Mouse (Mus musculus): ENCODE measurements around the gene Ankrd31. TPM values are rescaled to one million over a fixed set of nuclear protein-coding genes. Genes with fewer than 3 reads are reported as not detected.
"Not testable (repeated sequence)": the region's sequence is repeated elsewhere in the genome, so short reads cannot be mapped to it uniquely, and the experiment has no call there.

The Ankrd31 gene
- polyA plus RNA-seq, 1 experiment from 2014 or later, result 0.04 TPM

DNA sequence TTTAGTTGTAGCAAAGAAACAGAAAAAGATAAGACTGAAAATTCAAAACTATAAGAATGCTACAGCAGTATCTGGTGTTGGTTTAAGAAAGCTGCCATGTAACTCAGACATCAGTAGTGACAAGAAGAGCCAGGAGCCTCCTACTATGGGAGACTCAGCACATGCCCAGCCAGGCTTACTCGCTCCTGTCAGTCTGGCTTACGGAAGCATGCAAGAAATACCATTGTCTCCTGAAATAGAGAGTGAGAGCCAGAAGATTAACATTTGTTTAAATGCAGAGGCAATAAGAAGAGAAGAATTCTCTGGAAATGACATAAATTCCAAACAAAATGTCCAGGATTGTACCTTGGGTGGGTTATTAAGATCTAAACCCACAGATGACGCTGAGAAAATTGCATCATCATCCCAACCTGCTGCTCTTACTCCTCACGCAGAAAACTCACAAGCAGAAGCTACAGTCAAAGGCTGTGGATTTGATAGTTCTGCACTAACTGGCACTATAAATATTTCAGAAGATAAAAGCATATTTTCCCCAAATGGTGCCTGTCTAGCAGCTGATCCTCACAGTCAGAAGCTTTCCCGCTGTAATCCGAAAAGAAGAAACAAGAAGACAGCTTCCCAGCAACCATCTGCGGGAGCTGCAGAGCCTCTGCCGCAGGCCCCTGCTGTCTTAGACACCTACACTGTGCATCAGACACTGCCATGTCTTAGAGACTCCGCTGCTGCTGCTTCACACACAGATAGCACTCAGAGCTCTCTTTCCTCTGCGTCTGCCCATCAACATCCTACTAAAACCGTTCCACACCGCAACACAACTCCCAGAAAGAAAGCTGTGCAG lies 130.4 kb downstream of the Ankrd31 start:
- H3K4me3 ChIP-seq (ENCODE audit: low read depth, low read length), result no peak overlapping the region
- WGBS, result 76% methylated on average over 12 of the region's 12 CpGs
- H3K27me3 ChIP-seq (replicated peaks; ENCODE audit: control insufficient read depth, insufficient read depth, low read length), result no peaks in the 10 kb centered on the region
- no peak overlapping the region for H3K4me2 ChIP-seq (replicated peaks; ENCODE audit: low read depth)
- H3K27ac ChIP-seq (ENCODE audit: low read depth, low read length), result no peak overlapping the region
- H3K9ac ChIP-seq (ENCODE audit: low read depth, low read length), result no peak overlapping the region
- H3K4me1 ChIP-seq (replicated peaks; ENCODE audit: control insufficient read depth, insufficient read depth, low read length), result no peaks in the 10 kb centered on the region
- TF ChIP-seq CTCF (IDR thresholded peaks at IDR 0.05; ENCODE audit: low read depth), result no peak
- ATAC-seq, result no peak
- no peaks in the 10 kb centered on the region for H3K9me3 ChIP-seq (ENCODE audit: control insufficient read depth)
- H3K36me3 ChIP-seq (ENCODE audit: control insufficient read depth, insufficient read depth), result no peaks in the 10 kb centered on the region

- H3K9ac ChIP-seq (ENCODE audit: low read depth, low read length), result no peak overlapping the region
- H3K4me2 ChIP-seq (replicated peaks; ENCODE audit: low read depth), result no peak overlapping the region
- no peaks in the 10 kb centered on the region for H3K27me3 ChIP-seq (replicated peaks; ENCODE audit: control insufficient read depth, insufficient read depth, low read length)
- 50% methylated on average over 1 of the region's 1 CpGs for WGBS
- H3K4me1 ChIP-seq (replicated peaks; ENCODE audit: control insufficient read depth, insufficient read depth, low read length), result no peaks in the 10 kb centered on the region
- no peak for TF ChIP-seq CTCF (IDR thresholded peaks at IDR 0.05; ENCODE audit: low read depth)
- ATAC-seq, result no peak
- H3K4me3 ChIP-seq (ENCODE audit: low read depth, low read length), result no peak overlapping the region
- H3K36me3 ChIP-seq (ENCODE audit: control insufficient read depth, insufficient read depth), result no peaks in the 10 kb centered on the region
- H3K9me3 ChIP-seq (ENCODE audit: control insufficient read depth), result no peaks in the 10 kb centered on the region
- H3K27ac ChIP-seq (ENCODE audit: low read depth, low read length), result no peak overlapping the region
Observed at GRCm38 (mm10) chr13:96884534-96884933, 136.5 kb downstream of the Ankrd31 start.

DNA sequence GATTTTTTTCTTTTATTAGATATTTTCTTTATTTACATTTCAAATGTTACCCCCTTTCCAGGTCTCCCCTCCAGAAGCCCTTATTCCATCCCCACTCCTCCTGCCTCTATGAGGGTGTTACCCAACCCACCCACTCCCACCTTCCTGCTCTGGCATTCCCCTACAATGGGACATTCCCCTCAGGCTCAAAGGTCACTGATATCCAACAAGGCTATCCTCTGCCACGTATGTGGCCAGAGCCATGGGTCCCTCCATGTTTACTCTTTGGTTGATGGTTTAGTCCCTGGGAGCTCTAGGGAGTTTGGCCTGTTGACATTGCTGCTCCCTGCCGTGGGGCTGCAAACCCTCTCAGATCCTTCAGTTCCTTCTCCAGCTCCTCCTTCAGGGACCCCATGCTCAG lies 141.9 kb downstream of the Ankrd31 start:
- ATAC-seq, result no peak
- 13% methylated on average over 2 of the region's 2 CpGs for WGBS

DNA sequence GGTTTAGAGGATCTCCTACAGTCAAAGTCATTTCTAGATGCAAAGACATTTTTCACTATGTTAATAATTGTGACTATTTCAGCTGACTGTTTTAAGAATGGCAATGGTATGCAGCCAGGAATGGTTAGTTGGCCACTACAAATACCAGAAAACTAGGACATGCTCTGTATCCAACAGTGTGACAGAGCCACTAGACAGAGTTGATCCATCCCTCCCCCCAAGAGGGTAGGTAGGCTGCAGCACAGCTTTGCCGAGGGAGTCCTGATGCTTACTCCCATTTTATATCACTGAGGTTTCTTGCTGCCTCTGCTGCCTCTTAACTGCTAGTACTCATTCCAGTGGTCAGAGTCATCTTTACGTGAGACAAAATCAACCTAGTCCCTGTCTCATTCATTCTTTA lies 147.1 kb downstream of the Ankrd31 start:
- Histone ChIP-seq H3K4me2 (replicated peaks; ENCODE audit: low read depth) (no peak overlapping the region), H3K27me3 (replicated peaks; ENCODE audit: control insufficient read depth, insufficient read depth, low read length) (no peaks in the 10 kb centered on the region), H3K27ac (ENCODE audit: low read depth, low read length) (no peak overlapping the region), H3K9me3 (ENCODE audit: control insufficient read depth) (no peaks in the 10 kb centered on the region), H3K36me3 (ENCODE audit: control insufficient read depth, insufficient read depth) (no peaks in the 10 kb centered on the region), H3K4me1 (replicated peaks; ENCODE audit: control insufficient read depth, insufficient read depth, low read length) (no peaks in the 10 kb centered on the region), H3K4me3 (ENCODE audit: low read depth, low read length) (no peak overlapping the region), H3K9ac (ENCODE audit: low read depth, low read length) (no peak overlapping the region)
- no peak for TF ChIP-seq CTCF (IDR thresholded peaks at IDR 0.05; ENCODE audit: low read depth)
- no peak for ATAC-seq
- WGBS, result 75% methylated on average over 2 of the region's 2 CpGs

More for the DNA sequence above, 141.9 kb downstream of the Ankrd31 start:
- H3K4me3 ChIP-seq (ENCODE audit: low read depth, low read length), result no peak overlapping the region
- no peaks in the 10 kb centered on the region for H3K4me1 ChIP-seq (replicated peaks; ENCODE audit: control insufficient read depth, insufficient read depth, low read length)
- no peak overlapping the region for H3K9ac ChIP-seq (ENCODE audit: low read depth, low read length)
- no peak overlapping the region for H3K4me2 ChIP-seq (replicated peaks; ENCODE audit: low read depth)
- no peaks in the 10 kb centered on the region for H3K9me3 ChIP-seq (ENCODE audit: control insufficient read depth)
- H3K27me3 ChIP-seq (replicated peaks; ENCODE audit: control insufficient read depth, insufficient read depth, low read length), result no peaks in the 10 kb centered on the region
- H3K36me3 ChIP-seq (ENCODE audit: control insufficient read depth, insufficient read depth), result no peaks in the 10 kb centered on the region
- H3K27ac ChIP-seq (ENCODE audit: low read depth, low read length), result no peak overlapping the region
- TF ChIP-seq CTCF (IDR thresholded peaks at IDR 0.05; ENCODE audit: low read depth), result no peak

GRCm38 (mm10) chr13:96906717-96907116 lies 158.6 kb downstream of the Ankrd31 start:
- H3K9me3 ChIP-seq (ENCODE audit: control insufficient read depth), result no peaks in the 10 kb centered on the region
- H3K27me3 ChIP-seq (replicated peaks; ENCODE audit: control insufficient read depth, insufficient read depth, low read length), result no peaks in the 10 kb centered on the region
- H3K4me1 ChIP-seq (replicated peaks; ENCODE audit: control insufficient read depth, insufficient read depth, low read length), result no peaks in the 10 kb centered on the region
- WGBS, result 61% methylated on average over 3 of the region's 3 CpGs
- no peaks in the 10 kb centered on the region for H3K36me3 ChIP-seq (ENCODE audit: control insufficient read depth, insufficient read depth)
- ATAC-seq, result no peak
- no peak overlapping the region for H3K27ac ChIP-seq (ENCODE audit: low read depth, low read length)
- H3K9ac ChIP-seq (ENCODE audit: low read depth, low read length), result no peak overlapping the region
- no peak for TF ChIP-seq CTCF (IDR thresholded peaks at IDR 0.05; ENCODE audit: low read depth)
- H3K4me2 ChIP-seq (replicated peaks; ENCODE audit: low read depth), result no peak overlapping the region
- H3K4me3 ChIP-seq (ENCODE audit: low read depth, low read length), result no peak overlapping the region

DNA sequence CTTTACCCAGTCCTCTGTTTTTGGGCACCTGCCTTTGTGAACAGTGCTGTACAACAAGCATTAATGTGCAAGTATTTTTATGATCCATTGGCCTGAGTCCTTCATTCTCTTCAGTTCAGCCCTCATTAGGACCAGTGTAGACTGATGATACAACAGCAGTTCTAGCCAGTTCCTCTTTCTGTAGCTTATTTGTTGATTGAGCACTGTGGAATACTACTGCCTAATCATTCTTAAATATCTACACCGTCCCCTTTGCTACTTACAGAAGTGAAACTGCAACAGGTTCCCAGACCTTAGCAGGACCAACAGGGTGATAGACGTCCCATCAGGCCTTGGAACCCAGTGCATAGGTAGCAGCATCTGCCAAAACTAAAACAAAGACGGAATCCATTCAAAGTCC lies 163.1 kb downstream of the Ankrd31 start:
- TF ChIP-seq CTCF (IDR thresholded peaks at IDR 0.05; ENCODE audit: low read depth), result no peak
- Histone ChIP-seq H3K9me3 (ENCODE audit: control insufficient read depth) (no peaks in the 10 kb centered on the region), H3K4me3 (ENCODE audit: low read depth, low read length) (no peak overlapping the region), H3K27ac (ENCODE audit: low read depth, low read length) (no peak overlapping the region), H3K27me3 (replicated peaks; ENCODE audit: control insufficient read depth, insufficient read depth, low read length) (no peaks in the 10 kb centered on the region), H3K36me3 (ENCODE audit: control insufficient read depth, insufficient read depth) (no peaks in the 10 kb centered on the region), H3K4me1 (replicated peaks; ENCODE audit: control insufficient read depth, insufficient read depth, low read length) (no peaks in the 10 kb centered on the region), H3K4me2 (replicated peaks; ENCODE audit: low read depth) (no peak overlapping the region), H3K9ac (ENCODE audit: low read depth, low read length) (no peak overlapping the region)
- 79% methylated on average over 3 of the region's 3 CpGs for WGBS
- no peak for ATAC-seq

- WGBS, result 81% methylated on average over 4 of the region's 4 CpGs
- H3K4me3 ChIP-seq (ENCODE audit: low read depth, low read length); ATAC-seq; H3K36me3 ChIP-seq (ENCODE audit: control insufficient read depth, insufficient read depth); H3K4me2 ChIP-seq (replicated peaks; ENCODE audit: low read depth); H3K4me1 ChIP-seq (replicated peaks; ENCODE audit: control insufficient read depth, insufficient read depth, low read length); H3K27ac ChIP-seq (ENCODE audit: low read depth, low read length); H3K9ac ChIP-seq (ENCODE audit: low read depth, low read length); H3K9me3 ChIP-seq (ENCODE audit: control insufficient read depth); H3K27me3 ChIP-seq (replicated peaks; ENCODE audit: control insufficient read depth, insufficient read depth, low read length): not testable (repeated sequence)
Observed at GRCm38 (mm10) chr13:96923134-96923533, 175.1 kb downstream of the Ankrd31 start.
